Mouse (Mus musculus): Measurements from ENCODE around the gene Emc9.

Gene Emc9

DNA sequence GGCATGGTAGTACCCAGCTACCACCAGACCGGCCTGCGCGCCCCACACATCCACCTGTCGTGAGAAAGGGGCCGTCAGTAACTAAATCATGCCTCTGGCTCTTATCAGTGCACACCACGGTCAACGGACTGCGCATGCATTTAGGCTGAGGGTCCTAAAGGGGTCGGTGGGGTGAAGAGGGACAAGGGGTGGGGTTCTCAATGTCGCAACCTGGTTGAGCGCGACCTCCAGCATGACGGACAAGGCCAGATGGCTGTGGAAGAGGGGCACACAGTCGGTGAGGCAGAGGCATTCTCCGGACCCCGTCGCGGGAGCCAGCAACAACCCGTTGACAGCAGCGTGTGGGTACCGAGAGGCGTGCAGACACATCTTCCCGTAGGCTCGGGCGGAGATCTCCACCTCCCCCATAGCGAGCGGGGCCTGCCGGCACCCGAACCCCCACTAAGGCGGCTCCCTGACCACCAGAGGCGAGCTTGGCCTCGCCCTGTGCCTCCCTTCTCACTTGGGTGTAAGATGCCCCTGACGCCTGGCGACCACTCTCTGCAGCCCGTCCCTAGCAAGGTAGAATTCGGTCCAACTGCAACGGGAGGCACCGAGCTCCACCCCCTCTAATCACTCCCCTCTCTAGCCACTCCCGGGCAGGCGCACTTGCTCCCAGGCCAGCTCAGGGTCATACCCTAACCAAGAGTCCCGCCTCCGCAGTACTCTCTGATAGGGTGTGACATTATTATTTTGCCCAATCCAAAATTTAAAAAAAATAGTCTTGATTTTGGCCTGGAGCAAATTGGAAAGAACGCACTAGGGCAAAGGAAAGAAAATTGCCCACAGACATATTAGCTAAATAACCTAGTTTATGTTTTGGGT lies at the start of gene Emc9:
Emc9 (minus strand) TSS at position 601 of the 864 bp plus-strand sequence.
- peak; percentile 84 to 89 for DNase-seq (ENCODE audit: low spot score in 2 of 2)

DNA sequence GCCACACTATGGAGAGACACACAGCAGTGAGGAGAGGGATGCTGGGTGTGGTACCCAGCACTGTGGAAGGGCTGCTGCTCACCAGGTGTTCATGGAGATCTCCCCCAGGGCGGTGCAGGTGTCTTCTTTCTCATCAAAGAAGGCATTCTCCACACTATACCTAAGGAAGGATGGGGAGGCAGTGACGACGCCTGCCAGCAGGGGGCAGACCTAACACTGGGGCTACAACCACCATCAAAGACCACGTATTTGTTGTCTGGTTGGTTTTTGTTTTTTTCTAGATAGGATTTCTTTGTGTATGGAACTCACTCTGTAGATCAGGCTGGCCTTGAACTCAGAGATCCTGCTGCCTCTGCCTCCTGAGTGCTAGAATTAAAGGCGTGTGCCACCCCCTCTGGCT lies 44.2 kb upstream of the Emc9 start:
- peak; percentile 48 to 62 for DNase-seq (ENCODE audit: low spot score in 2 of 2)

DNA sequence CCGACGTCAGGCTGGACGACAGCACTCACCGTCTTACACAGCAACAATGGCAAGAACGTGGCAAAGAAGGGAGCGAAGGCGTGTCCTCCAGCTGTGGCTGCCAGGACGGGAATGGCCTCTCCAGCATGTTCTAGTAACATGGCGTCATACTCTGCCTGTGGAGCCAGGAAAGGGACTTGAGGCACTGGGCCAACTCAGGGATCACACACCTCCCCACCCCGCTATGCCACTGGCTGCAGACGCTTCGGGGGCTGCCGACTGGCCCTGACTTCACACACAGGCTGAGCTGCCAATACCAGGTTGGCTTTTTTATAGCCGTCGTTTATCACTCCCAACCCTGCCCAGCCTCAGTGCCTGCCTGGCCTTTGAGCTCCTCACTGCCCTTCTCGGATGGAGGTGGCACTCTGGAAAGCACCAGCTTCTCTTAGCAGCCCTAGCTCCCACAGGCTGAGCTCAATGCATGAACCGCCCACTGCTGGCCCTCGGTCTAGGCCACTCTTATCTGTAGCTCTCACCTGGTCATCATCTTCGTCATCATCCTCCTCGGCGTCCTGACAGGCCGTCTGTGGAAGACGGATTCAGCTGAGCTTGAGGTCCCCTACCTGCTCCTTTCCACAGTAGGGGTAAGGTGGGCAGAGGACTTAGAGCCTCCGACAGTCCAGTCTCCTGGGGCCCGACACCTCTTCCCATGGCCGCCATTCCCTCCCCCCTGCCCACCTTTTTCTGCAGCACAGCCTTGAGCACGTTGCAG lies 43.1 kb upstream of the Emc9 start:
- DNase-seq (ENCODE audit: low spot score in 2 of 2) = no peak

DNA sequence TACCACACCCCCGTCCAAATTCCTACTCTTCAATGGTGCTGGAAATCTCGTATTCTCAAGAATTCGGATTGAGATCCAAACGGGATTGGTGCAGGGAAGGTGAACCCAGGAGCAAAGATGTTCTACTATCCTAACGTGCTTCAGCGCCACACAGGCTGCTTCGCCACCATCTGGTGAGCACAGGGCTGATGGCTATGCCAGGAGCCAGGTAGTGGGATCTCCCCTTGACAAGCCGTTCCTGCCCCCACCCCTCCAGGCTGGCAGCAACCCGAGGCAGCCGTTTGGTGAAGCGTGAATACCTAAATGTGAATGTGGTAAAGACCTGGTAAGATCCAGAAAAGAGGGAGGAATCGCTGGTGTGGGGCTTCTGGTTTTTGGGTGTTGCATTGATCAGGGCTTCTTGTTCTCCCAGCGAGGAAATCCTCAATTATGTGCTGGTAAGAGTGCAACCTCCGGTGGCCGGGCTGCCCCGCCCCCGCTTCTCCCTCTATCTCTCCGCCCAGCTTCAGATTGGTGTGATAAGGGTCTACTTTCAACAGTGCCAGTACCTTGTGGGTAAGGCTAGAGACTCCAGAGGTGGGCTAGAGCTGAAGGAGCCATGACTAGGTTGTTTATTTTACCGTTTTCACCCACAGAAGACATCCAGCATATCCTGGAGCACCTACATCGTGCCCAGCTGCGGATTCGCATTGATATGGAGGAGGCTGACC lies 33.5 kb upstream of the Emc9 start:
- DNase-seq (ENCODE audit: low spot score in 2 of 2) = peak in 1 of 2 experiments; percentile 17

DNA sequence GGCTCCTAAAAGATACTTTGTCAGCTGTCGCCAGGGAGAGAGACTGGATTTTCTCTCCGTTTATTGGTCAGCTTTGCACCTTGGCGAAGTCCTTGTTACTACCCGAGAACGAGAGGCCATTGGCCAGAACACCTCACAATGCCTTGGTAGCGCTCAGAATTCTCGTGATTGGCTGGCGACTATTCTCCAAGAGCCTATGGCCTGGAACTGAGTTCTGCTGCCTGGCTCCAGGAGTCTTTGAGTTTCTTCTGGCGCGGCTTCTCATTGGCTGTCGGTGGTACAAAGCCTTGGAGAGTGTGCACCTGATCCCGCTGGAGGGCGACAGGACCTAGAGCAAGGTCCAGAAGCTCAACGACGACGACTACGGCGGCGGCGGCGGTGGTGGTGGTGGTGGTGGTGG lies 32.7 kb upstream of the Emc9 start, which contains the start of gene Rec8:
Rec8 (plus strand) TSS at position 216 of the 400 bp plus-strand sequence.
- DNase-seq (ENCODE audit: low spot score in 2 of 2) = peak in 1 of 2 experiments; percentile 17

DNA sequence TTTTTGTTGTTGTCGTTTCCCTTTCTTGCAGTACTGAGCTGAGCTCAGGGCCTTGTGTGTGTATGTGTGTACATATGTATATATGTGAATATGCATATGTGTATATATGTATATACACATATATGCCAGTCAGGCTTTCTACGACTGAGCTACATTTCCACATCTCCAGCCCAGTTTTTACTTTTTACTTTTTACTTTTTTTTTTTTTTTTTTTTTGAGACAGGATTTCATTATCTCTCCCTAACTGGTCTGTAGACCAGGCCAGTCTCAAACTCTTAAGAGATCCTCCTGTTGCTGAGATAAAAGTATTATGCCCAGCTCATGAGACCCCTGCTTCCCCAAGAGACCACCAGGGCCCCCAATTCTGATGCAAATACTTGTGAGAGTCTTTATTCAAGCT lies 31.7 kb upstream of the Emc9 start:
- no peak for DNase-seq (ENCODE audit: low spot score in 2 of 2)

DNA sequence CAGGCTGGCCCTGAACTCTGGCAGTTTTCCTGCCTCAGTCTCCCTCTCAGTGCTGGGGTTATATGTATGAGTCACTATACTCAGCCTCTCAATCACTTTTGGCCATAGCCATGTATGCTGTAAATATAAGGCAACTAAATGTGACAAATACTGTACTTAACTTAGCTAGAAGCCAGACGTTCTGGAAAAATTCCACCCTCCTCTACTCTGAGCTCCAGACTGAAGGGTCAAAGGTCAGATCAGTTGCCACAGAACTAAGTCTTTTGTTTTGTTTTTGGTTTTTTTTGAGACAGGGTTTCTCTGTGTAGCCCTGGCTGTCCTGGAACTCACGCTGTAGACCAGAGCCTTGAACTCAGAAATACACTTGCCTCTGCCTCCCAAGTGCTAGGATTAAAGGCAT lies 30.8 kb upstream of the Emc9 start:
- DNase-seq (ENCODE audit: low spot score in 2 of 2) = no peak

DNA sequence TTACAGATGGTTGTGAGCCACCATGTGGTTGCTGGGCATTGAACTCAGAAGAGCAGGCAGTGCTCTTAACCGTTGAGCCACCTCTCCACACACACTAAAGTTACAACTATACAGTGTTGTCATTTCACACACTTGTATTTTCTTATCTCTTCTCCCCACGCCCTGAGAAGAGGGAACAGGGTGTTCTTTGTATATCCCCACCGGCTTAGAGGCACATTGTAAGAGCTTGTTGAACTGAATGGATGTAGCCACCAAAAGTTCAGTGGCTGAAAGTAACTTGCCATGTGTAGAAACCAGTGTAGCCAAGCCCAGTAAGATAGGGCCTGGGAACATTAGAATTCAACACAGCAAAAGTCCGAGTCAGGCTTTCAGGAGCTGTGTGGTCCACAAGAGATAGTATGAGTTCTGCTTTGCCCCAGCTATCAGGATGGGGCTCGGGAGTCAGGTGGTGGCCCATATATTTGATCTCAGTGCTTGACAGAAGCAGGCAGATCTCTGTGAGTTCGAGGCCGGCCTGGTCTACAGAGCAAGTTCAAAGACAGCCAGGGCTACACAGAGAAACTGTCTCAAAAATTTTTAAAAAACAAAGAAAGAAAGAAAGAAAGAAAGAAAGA lies 29.6 kb upstream of the Emc9 start:
- DNase-seq (ENCODE audit: low spot score in 2 of 2) = no peak

DNA sequence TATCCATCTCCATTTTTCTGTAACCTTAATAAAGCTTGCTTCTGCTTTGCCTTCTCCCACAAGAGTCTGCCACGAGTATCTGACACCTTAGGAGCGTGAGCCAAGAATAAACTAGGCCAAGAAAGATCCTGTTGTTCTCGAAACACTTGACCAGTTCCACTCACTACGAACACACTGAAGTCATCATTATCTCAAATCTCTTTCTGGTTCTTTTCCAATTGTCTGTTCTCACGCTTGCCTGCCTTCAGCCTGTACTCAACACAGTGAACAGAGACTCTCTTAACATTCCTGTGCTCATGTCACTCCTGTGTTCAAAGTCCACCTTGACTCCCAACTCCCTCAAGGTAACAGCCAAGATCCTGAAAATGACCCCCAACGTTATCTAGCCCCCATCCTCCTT lies 28.2 kb upstream of the Emc9 start:
- no peak for DNase-seq (ENCODE audit: low spot score in 2 of 2)

DNA sequence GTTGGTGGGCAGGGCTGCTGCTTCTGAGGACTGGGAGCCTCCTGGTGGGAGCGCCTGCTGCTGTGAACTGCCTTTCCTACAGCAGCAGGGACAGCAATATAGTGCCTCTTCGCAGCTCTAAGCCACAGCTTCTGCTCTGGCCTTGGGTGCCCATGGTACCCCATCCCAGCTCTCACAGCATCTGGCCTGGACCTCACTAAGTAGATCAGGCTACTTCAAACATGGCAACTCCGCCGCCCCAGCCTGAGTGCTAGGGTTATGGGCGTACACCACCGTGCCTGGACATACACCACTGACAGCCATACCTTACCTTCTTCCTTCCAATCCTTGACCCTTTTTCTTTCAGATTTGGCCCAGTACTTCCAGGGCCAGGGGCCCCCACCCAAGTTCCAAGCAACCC lies 23.2 kb upstream of the Emc9 start:
- DNase-seq (ENCODE audit: low spot score in 2 of 2) = no peak

DNA sequence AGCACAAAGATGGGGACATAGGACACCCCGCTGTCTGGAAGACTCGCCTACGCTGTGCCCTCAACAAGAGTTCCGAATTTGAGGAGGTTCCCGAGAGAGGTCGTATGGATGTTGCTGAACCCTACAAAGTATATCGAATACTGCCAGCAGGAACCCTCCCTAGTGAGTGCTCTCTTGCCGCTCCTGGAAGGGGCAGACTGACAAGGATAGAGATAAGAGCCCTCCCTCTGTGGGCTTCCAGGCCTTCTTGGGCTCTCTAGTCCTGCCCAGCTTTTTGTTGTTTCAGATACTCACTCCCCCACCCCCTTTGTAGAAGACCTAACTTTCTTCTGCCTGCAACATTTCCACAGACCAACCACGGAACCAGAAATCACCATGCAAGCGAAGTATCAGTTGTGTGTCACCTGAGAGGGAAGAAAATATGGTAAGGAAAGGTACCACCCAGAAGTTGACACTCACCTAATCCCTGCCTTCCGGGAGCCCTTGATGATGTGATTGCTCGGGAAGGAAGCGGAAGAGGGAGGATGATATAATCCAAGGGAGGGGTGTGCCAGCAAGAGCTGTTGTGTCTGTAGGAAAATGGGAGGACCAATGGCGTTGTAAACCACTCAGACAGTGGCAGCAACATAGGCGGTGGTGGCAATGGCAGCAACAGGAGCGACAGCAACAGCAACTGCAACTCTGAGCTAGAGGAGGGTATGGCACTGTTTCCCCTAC lies 20.8 kb upstream of the Emc9 start:
- no peak for DNase-seq (ENCODE audit: low spot score in 2 of 2)

DNA sequence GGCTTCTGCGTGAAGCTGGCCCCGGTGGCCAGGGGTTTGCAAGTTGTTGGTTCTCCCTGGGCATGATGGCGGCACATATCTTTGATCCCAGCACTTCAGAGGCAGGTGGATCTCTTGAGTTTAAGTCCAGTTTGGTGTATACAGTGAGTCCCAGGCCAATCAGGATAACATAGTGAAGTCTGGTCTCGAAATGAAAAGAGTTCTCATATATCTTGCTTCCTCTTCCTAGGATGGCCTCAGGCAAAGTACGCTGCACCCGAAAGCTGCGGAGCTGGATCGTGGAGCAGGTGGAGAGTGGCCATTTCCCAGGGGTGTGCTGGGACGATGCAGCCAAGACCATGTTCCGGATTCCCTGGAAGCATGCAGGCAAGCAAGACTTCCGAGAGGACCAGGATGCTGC lies 19.7 kb upstream of the Emc9 start:
- DNase-seq (ENCODE audit: low spot score in 2 of 2) = no peak

DNA sequence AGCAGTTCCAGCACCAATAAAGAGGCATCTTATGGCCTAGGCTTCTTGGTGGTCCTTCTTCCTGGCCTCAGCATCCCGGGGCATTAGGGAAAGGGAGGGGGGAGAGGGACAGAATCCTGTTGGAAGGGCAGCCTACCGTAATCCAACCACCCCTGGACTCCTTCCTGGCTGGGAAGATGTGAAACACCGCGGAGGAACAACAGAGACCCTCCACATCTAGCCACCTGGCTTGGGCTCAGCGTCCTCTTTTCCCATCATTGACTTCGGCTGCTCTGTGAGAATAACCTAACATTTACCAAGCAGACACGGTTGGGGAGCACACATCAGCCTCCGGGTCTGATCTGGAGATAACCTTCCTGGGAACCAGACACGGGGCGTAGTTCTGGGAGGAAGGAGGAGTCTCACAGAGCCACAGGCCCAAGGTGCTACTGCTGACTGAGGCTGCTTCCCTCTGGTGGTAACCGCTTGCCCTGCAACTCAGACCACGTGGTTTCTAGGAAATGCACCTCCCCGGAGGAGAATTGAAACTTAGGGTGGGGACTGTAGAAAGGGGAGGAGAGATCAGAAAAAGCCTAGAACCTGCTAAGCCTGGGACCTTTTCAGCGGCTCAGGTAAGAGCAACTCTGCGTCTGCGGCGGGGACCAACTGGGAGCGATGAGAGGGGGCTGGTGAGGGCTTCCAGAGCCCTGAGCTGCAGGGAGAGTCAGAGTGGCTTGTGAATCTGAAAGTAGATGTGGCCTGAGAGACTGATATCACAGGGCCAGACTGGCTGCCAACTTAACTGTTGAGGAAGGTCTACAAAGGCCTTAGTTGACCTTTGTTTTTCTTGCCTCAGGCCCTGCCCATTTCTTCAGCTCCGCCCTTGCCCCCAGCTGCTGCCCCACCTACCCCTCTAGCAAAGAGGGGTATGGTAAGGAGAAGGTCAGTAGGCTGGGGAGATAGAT lies 18.8 kb upstream of the Emc9 start:
- DNase-seq (ENCODE audit: low spot score in 2 of 2) = peak; percentile 96

DNA sequence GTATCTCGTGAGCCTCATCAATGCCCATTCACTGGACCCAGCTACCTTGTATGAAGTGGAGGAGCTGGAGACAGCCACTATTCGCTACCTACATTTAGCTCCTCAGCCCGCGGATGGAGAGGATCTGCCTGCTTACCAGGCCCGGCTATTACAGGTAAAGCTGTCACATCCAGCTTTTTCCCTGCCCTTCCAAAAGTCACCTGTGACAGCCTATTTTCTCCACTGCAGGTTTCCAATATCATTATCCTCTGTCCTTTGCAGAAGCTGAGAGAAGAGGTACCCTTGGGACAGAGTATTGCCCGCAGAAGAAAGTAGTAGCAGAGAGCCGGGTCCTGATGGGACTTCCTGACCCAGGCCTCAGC lies 18.1 kb upstream of the Emc9 start, which contains the start of gene Irf9:
Irf9 (plus strand) TSS at position 301 of the 362 bp plus-strand sequence.
- DNase-seq (ENCODE audit: low spot score in 2 of 2) = no peak

DNA sequence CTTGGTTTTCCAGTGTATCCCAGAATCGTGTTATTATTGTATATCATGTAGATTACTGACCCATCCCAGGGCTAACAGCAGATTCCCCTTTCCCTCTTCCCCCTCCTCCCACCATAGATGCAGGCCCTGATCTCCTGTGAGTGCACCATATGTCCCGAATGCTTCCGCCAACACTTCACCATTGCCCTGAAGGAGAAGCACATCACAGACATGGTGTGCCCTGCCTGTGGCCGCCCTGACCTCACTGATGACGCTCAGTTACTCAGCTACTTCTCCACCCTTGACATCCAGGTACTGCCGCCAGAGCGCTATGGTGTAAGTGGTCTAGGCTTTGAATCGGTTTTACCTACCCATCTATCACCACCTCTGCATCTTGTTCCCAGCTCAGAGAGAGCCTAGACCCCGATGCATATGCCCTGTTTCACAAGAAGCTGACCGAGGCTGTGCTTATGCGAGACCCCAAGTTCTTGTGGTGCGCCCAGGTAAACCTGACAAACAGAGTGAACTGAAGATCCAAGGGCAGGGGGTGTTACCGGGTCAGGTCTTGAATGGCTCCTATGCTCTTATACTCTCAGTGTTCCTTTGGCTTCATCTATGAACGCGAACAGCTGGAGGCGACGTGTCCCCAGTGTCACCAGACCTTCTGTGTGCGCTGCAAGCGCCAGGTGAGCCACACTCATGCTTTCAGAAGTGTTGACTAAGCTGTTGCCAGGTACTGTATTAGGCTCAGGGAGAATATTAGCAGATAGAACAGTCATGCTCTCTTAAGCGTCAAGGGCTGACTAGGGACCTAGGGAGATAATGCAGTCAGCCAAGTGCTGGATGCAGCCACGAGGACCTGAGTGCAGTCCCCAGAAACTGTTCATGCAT lies 13.7 kb upstream of the Emc9 start:
- no peak for DNase-seq (ENCODE audit: low spot score in 2 of 2)

DNA sequence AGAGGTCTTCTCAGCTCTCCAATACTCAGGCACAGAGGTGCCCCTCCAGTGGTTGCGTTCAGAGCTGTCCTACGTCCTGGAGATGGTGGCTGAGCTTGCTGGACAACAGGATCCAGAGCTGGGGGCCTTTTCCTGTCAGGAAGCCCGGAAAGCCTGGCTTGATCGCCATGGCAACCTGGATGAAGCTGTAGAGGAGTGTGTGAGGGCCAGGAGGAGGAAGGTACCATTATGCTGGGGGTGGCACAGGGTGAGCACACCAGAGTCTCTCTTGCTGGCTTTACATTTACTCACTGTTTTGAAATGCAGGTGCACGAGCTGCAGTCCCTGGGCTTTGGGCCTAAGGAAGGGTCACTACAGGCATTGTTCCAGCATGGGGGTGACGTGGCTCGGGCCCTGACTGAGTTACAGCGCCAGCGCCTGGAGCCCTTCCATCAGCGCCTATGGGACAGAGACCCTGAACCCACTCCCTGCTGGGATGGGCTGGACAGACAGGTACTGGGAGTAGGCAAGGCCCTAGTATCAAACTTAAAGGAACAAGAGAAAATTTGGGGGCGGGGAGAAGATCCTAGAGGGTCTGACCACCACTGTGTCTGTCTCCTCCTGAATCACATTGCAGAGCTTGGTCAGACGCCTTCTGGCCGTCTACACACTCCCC lies 11.1 kb upstream of the Emc9 start:
- no peak for DNase-seq (ENCODE audit: low spot score in 2 of 2)

DNA sequence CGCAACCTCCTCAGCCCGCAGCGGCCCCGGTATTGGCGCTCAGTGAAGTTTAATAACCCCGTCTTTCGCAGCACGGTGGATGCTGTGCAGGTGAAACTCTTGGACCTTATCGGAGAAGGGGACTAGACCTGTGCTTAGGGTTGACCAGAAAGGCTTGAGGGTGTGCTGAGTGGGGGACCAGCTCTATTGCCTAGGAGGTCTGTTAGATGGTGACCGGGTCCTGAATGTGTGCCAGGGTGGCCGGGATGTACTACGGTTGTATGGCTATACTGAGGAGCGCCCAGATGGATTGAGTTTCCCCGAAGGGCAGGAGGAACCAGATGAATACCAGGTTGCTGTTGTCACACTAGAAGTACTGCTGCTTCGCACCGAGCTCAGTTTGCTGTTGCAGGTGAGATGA lies 7.1 kb upstream of the Emc9 start:
- no peak for DNase-seq (ENCODE audit: low spot score in 2 of 2)

DNA sequence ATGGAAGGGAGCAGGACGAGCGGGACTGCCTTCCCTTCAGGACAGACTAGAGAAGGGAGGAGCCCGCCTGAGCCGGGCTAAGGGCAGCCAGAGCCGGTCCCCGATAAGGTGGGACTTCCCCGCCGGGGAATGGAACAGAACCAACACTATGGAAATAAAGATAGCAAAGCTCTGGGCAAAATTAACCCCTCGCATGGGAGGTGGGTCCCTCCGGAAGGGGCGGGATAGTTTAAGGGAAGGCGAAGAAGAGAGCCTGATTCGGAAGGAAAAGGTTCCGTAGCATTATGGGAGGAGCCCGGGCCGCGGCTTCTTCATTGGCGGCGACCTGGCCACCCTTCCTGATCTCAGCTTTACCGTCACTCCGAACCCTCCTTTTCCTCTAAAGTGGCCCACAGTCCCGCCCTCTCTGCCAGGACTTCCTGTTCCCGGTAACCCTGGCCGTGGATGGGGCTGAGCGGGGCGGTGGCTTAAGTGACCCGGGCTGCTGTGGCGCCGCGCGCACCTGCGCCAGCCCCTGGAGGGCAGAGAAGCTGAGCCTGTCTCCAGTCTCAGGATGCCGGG lies 6.3 kb upstream of the Emc9 start, which contains the start of gene Rnf31:
Rnf31 (plus strand) TSS at position 378 of the 561 bp plus-strand sequence.
- DNase-seq (ENCODE audit: low spot score in 2 of 2) = peak; percentile 95 to 96
